Mouse (Mus musculus) limb, embryonic 13.5 days (tissue): ENCODE measurements around the gene Prmt2. TPM values are rescaled to one million over a fixed set of nuclear protein-coding genes. Genes with fewer than 3 reads are reported as not detected.

Experiments
- ATAC-seq: fragments of 200-750 bp; cut with Nextera tagmentation; 2 replicates; pipeline ENCODE4 v1.8.0; 2017; ENCODE audit warnings: low read depth, moderate number of reproducible peaks, moderate TSS enrichment; ENCODE audit not compliant: low FRiP score
- H3K27ac ChIP-seq: fragments of 300-500 bp; sonication (generic); 2 replicates; pipeline ENCODE4 v1.5.1; 2015; ENCODE audit warnings: inconsistent platforms, mild to moderate bottlenecking, moderate library complexity
- H3K27me3 ChIP-seq: fragments of 300-500 bp; sonication (generic); 2 replicates; pipeline ENCODE4 v1.6.1; 2015; ENCODE audit warnings: mild to moderate bottlenecking, inconsistent platforms
- H3K36me3 ChIP-seq: fragments of 300-500 bp; sonication (generic); 2 replicates; pipeline ENCODE4 v1.6.1; 2015; ENCODE audit warnings: inconsistent platforms, mild to moderate bottlenecking, moderate library complexity
- H3K4me1 ChIP-seq: fragments of 300-500 bp; sonication (generic); 2 replicates; pipeline ENCODE4 v1.6.1; 2015; ENCODE audit warnings: inconsistent platforms
- H3K4me2 ChIP-seq: fragments of 300-500 bp; sonication (generic); replicated peaks from 2 replicates; pipeline ENCODE4 v1.6.1; 2015; ENCODE audit warnings: inconsistent platforms, mild to moderate bottlenecking, moderate library complexity
- H3K4me3 ChIP-seq: fragments of 300-500 bp; sonication (generic); 2 replicates; pipeline ENCODE4 v1.5.1; 2015; ENCODE audit warnings: moderate library complexity, mild to moderate bottlenecking, inconsistent platforms
- H3K9ac ChIP-seq: fragments of 300-500 bp; sonication (generic); 2 replicates; pipeline ENCODE4 v1.6.1; 2015; ENCODE audit warnings: mild to moderate bottlenecking, inconsistent platforms
- H3K9me3 ChIP-seq: fragments of 300-500 bp; sonication (generic); 2 replicates; pipeline ENCODE4 v1.6.1; 2016; ENCODE audit warnings: inconsistent platforms
- WGBS: fragments of 180-500 bp; shearing (Covaris S2); methylation state at CpG from one replicate; pipeline ENCODE4 v1.1.7; 2015; 5-methylcytosine and 5-hydroxymethylcytosine counted together
- polyA plus RNA-seq: library from polyadenylated mRNA; unstranded; fragments of >200 nt; fragmentation: Nextera tagmentation; extraction: Ambion mirVana; gene quantifications from 2 replicates; pipeline ENCODE4 v1.2.1, GENCODE M21; 2015

Prmt2 gene
- polyA plus RNA-seq, result 59.6 and 60.0 TPM in 2 replicates

DNA sequence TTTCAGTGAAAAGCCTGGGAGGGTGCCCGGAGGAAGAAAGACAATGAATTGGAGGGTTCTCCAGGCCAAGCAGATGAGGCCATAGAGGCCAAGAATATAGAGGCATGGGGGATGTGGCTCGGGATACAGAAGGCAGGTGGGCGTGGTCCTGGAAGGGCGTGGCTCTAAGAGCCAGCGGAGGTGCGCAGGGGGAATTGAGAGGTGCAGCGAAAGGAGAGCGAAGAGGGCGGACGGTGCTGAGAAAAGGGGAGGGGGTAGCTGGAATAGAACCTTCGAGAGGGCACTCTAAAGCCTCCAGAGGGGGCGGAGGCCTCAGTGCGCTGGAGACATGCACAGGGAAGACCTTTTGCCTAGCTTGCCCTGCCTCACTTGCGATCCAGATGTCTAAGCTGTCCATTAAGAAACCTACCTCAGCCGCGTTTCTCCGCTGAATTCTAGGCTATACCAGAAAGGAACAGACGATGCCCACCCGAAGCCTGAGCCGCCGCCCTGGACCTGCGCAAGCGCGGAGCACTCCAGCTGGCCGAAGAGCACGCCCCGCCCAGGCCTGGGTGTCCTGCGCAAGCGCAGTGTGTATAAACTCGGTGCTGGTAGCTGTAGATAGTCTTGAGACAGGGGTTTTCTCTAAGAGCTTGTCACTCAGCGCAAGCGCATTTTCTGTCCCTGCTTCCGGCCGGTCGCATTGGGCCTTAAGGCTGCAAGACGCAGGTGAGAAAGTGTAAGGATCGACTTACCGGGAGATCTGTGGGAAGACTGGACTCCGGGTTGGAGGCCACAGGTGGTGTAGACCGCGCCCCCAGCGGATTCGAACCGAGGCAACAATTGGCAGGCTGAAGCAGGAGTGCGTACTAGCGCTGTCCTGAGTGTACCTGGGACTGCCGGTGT is at the start of gene Prmt2:
Gene Prmt2, minus strand, starts transcription at position 525 of the 885 bp plus-strand sequence.
- Histone ChIP-seq H3K27me3 (no peaks in the 10 kb centered on the region), H3K4me1 (peaks cover 12% of the 10 kb centered on the region), H3K4me3 (peak within 1 kb of the TSS; percentile 62), H3K9ac (peak within 1 kb of the TSS; percentile 71), H3K4me2 (peak within 1 kb of the TSS; percentile 67), H3K36me3 (peaks cover 7% of the 10 kb centered on the region), H3K27ac (peak within 1 kb of the TSS; percentile 93), H3K9me3 (no peaks in the 10 kb centered on the region)
- WGBS, result 1% methylated on average over 47 of the region's 47 CpGs
- ATAC-seq, result peak; percentile 98

DNA sequence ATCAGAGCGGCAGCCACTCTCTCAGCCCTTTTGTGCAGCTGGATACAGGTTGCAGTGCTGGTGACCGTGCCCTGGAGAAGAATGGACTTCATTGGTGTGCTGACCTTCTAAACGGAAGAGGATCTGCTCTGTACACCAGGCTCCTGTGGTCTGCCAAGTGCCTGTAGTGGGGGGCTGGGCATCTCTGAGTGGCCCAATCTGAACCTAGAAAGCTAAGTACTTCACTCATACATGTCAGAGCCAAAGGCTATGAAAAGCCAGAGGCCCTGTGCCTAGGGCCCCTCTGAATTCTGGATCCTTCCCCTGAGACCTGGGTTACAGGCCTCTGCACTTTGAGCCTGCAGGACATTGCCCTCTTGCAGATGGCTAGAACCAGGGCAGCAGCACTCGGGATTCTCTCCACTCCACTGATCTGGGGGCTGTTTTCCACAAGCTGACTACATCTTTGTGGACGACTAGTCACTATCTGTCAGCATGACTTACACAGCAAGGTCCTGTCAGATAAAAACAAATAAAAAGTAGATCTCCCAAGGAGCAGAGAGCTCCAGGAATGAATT is 41.0 kb upstream of the Prmt2 start:
- WGBS, result 71% methylated on average over 5 of the region's 5 CpGs
- H3K27me3 ChIP-seq, result no peaks in the 10 kb centered on the region
- H3K4me3 ChIP-seq, result no peak overlapping the region
- ATAC-seq, result no peak
- H3K9me3 ChIP-seq, result no peaks in the 10 kb centered on the region
- H3K4me1 ChIP-seq, result no peaks in the 10 kb centered on the region
- H3K9ac ChIP-seq, result no peak overlapping the region
- no peak overlapping the region for H3K27ac ChIP-seq
- no peak overlapping the region for H3K4me2 ChIP-seq
- H3K36me3 ChIP-seq, result peaks cover 86% of the 10 kb centered on the region

DNA sequence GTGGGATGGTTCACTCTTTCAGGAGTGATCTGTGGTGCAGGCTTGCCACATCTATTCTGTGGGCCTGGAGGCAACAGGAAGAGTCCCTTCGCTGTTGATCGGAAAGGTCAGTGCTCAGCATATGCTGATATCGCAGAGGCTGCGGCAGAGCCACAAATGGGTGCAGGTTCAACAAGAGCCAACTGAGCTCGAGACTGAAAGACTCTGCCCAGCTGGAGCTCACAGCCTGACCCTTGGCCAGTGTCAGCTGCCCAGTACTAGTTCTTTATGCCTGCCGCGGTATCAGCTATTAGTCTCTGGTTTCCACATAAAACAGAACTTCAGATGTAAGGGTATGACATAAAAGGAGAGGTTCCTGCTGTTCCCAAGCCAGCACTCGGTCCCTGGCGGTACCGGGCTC is 37.6 kb upstream of the Prmt2 start:
- Histone ChIP-seq H3K9me3 (no peaks in the 10 kb centered on the region), H3K4me1 (no peaks in the 10 kb centered on the region), H3K27me3 (no peaks in the 10 kb centered on the region), H3K4me2 (no peak overlapping the region), H3K4me3 (no peak overlapping the region), H3K27ac (no peak overlapping the region), H3K36me3 (peaks cover 92% of the 10 kb centered on the region), H3K9ac (no peak overlapping the region)
- 83% methylated on average over 10 of the region's 10 CpGs for WGBS
- ATAC-seq, result no peak

DNA sequence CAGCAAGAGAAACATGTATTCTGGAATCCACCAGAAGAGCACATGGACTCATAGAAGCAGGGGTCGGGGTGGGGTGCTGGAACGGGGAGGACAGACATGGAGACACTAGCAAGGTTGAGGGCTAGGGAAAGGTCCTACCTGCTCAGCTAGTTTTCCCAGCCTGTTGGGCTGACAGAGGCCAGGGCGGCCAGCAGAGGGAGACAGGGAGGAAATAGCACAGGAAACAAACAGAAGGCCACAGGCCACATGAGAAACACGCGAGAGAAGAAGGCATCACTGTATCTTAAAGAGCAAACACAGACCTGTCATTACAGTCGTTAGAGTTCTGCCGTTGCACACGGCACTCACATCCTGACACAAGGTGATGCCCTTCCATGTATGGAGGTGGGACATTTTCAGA is 33.6 kb upstream of the Prmt2 start:
- no peak overlapping the region for H3K27ac ChIP-seq
- no peak overlapping the region for H3K9ac ChIP-seq
- peaks cover 92% of the 10 kb centered on the region for H3K36me3 ChIP-seq
- no peak for ATAC-seq
- H3K9me3 ChIP-seq, result no peaks in the 10 kb centered on the region
- H3K4me3 ChIP-seq, result no peak overlapping the region
- H3K4me1 ChIP-seq, result no peaks in the 10 kb centered on the region
- 52% methylated on average over 8 of the region's 8 CpGs for WGBS
- no peak overlapping the region for H3K4me2 ChIP-seq
- no peaks in the 10 kb centered on the region for H3K27me3 ChIP-seq

DNA sequence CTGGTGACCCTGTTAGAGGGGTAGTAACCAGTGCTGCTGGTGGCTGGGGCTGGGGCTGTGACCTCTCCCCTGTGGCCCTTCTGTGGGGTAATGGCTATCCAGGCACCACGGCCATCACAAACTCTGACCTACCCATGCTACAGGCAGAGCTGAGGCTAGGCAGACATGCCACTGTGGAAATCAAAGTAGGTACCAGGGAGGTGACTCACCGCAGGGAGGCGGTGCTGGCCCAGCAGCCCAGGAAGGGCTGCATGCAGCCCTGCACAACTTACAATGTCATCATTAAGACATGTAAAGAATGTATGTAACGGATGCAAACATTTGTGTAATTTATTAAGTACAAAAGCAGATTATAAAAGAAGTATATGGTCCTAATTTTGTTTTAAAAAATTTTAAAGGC is 24.8 kb upstream of the Prmt2 start:
- 79% methylated on average over 4 of the region's 4 CpGs for WGBS
- ATAC-seq, result no peak
- no peaks in the 10 kb centered on the region for H3K9me3 ChIP-seq
- no peaks in the 10 kb centered on the region for H3K4me1 ChIP-seq
- no peaks in the 10 kb centered on the region for H3K27me3 ChIP-seq
- H3K4me3 ChIP-seq, result no peak overlapping the region
- peaks cover 50% of the 10 kb centered on the region for H3K36me3 ChIP-seq
- no peak overlapping the region for H3K4me2 ChIP-seq
- no peak overlapping the region for H3K9ac ChIP-seq
- H3K27ac ChIP-seq, result no peak overlapping the region

DNA sequence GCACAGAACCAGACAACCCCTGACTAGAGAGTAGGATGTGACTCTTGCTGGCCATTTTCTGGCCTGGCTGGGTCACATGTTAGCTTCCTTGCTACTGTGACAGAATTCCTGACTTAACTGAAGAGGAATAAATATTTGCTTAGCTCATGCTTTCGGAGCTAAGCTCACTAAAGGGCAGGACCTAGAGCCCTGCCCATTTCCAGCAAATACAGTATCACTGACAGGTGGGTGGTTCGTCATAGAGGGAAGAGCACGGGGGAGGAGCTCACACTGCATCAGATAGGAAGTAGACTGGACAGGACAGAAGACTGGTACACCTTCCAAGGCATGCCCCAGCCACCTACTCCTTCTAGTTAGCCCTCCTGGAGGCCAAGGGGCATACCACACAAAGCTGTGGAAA is 23.8 kb upstream of the Prmt2 start:
- H3K27ac ChIP-seq, result no peak overlapping the region
- peaks cover 47% of the 10 kb centered on the region for H3K36me3 ChIP-seq
- 0 out of 2 replicates have a peak, but pooled peaks have one; percentile 32 for ATAC-seq
- H3K4me1 ChIP-seq, result no peaks in the 10 kb centered on the region
- H3K27me3 ChIP-seq, result no peaks in the 10 kb centered on the region
- H3K4me3 ChIP-seq, result no peak overlapping the region
- WGBS, result 85% methylated on average over 3 of the region's 3 CpGs
- no peaks in the 10 kb centered on the region for H3K9me3 ChIP-seq
- no peak overlapping the region for H3K9ac ChIP-seq
- no peak overlapping the region for H3K4me2 ChIP-seq

DNA sequence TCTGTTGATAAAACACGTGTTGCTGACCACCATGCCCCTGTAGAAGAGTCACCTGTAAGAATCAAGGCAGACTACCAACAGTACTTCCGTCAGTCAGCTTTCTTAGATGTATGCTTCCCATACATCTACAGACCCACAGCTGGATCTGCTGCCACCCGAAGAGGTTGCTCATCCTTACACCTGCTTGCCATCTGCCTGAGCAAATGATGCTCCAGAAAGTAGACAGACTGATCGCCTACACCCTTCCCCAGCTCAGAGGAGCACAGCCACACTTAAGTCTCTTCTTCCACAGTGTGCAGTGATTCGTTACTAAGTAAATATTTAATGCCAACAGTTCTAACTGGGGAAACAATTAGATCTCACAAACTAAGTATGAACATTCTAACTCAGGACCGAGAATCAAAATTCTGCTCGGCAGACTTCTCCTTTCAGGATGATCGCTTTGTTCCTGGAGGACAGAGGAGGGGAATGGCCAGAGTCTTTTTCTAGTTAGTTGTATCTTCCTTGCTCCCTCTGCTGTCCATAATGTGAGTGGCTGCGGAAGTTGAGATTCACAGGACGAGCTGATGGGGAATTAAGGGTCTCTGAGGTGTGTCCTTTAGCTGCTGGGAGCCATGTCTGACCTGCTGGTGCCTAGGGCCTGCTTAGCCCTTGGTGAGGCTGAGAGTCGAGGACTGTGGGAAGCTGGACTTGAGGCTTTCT is 22.8 kb upstream of the Prmt2 start:
- Histone ChIP-seq H3K4me3 (no peak overlapping the region), H3K4me1 (no peaks in the 10 kb centered on the region), H3K27ac (no peak overlapping the region), H3K4me2 (no peak overlapping the region), H3K9ac (no peak overlapping the region), H3K27me3 (no peaks in the 10 kb centered on the region), H3K36me3 (peaks cover 38% of the 10 kb centered on the region), H3K9me3 (no peaks in the 10 kb centered on the region)
- ATAC-seq, result no peak
- WGBS, result 68% methylated on average over 11 of the region's 11 CpGs

DNA sequence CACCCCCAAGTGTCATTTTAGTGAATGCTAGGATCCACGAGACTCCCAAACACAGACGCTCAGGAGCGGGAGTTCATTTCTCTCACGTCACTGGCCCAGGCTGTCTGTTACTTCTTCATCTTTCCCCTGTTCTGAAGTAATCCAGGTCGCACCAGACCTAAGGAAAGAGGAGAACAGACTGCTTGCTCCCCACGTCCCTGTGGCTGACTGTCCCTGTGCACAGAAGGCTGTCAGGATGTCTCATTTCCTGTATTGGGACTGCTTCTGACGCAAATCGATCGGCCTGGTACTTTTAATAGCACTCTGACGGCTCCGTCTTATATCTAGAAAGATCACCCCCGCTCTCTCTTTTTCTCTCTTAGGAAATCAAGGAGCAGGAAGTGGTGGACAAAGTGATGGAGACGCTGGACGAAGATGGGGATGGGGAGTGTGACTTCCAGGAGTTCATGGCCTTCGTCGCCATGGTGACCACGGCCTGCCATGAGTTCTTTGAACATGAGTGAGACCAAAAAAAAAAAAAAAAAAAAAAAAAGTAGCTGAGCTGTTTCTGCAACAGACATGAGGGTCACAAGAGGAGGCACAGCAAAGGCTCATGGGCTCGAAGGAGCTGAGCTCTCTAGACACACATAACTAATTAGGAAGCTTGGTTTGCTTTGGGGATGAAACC is 22.0 kb upstream of the Prmt2 start:
- peaks cover 32% of the 10 kb centered on the region for H3K36me3 ChIP-seq
- H3K9ac ChIP-seq, result no peak overlapping the region
- no peaks in the 10 kb centered on the region for H3K9me3 ChIP-seq
- H3K4me1 ChIP-seq, result no peaks in the 10 kb centered on the region
- H3K27me3 ChIP-seq, result no peaks in the 10 kb centered on the region
- no peak overlapping the region for H3K27ac ChIP-seq
- 50% methylated on average over 18 of the region's 18 CpGs for WGBS
- no peak for ATAC-seq
- no peak overlapping the region for H3K4me3 ChIP-seq
- H3K4me2 ChIP-seq, result no peak overlapping the region

DNA sequence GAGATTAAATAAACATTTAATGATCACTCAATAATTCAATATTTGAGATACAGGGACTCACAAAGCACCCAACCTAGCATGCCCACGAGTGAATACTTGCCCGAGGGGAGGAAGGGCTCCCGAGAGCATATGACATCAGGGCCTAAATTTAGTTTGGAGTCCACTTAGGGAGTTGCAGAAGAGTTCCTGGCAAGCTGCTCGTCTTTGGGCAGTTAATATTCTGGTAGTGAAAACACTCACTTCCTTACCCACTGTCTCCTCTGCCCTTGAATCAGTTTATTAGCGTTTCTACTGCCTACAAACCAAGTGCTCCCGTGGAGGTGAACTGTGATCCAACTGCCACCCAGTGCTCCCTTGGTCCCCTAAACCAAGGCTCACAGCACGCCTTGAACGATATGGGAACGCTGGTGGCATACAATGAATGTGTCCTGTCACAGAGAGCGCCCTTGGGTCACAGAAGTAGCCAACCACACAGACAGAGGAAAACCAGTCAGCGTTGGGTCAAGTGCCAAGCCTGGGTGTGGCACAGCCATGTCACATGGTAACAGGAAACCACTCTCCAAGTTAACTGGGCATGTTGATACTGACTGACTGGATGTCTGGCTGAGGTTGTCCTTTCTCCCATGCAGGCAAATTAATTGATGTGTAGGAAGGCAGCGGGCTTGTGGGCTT is 20.2 kb upstream of the Prmt2 start:
- Histone ChIP-seq H3K36me3 (peaks cover 20% of the 10 kb centered on the region; the same call in 1 of the 2 replicates), H3K4me3 (no peak overlapping the region), H3K4me1 (peaks cover 16% of the 10 kb centered on the region), H3K4me2 (no peak overlapping the region), H3K27ac (no peak overlapping the region), H3K9ac (no peak overlapping the region), H3K27me3 (no peaks in the 10 kb centered on the region), H3K9me3 (no peaks in the 10 kb centered on the region)
- no peak for ATAC-seq
- WGBS, result 78% methylated on average over 12 of the region's 12 CpGs

DNA sequence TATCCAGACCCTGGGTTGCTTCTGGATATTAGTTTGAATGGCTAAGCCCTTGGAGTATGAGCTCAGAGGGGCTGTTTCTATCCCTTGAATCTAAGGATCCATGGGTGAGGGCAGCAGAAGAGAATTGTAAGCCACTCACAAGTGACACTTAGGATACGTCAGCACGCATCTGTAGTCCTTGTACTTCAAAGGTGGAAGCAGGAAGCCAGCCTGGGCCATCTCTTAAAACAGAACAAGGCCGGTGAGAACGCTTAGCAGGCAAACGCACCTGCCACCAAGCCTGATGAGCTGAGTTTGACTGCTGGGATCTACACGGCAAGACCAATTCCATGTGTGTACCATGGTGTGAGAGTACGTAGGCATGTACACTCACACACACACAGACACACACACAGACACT is 19.6 kb upstream of the Prmt2 start:
- H3K9ac ChIP-seq, result no peak overlapping the region
- no peak overlapping the region for H3K27ac ChIP-seq
- H3K9me3 ChIP-seq, result no peaks in the 10 kb centered on the region
- no peak for ATAC-seq
- H3K4me2 ChIP-seq, result no peak overlapping the region
- H3K27me3 ChIP-seq, result no peaks in the 10 kb centered on the region
- H3K36me3 ChIP-seq, result peaks cover 17% of the 10 kb centered on the region; the same call in 1 of the 2 replicates
- no peak overlapping the region for H3K4me3 ChIP-seq
- WGBS, result 90% methylated on average over 7 of the region's 7 CpGs
- peaks cover 16% of the 10 kb centered on the region for H3K4me1 ChIP-seq

DNA sequence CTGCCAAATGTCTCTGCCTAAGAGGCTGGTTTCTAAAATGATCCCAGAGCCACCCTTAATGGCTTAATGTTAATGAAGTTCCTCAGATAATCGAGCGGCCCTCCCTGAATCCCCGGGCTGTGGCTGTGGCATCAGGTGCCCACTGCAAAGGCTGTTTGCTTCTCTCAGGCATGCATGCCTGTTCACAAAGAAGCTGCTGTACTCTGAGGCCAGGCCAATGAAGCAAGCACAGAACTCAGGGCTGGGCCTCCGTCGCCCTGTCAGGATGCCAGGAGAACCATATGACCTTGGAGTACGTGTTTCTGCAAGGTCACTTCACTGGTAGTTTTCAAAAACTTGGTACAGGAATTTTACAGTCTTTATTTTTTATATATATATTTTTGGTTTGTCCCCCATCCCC is 18.0 kb upstream of the Prmt2 start:
- 64% methylated on average over 6 of the region's 6 CpGs for WGBS
- Histone ChIP-seq H3K36me3 (peaks cover 9% of the 10 kb centered on the region; the same call in 1 of the 2 replicates), H3K9me3 (no peaks in the 10 kb centered on the region), H3K4me1 (peaks cover 16% of the 10 kb centered on the region), H3K27ac (peak overlapping the region; percentile 28; the same call in 1 of the 2 replicates), H3K27me3 (no peaks in the 10 kb centered on the region), H3K4me3 (no peak overlapping the region), H3K4me2 (no peak overlapping the region), H3K9ac (no peak overlapping the region)
- ATAC-seq, result no peak
